Mouse (Mus musculus) lung, embryonic 14.5 days (tissue): ENCODE measurements around the gene Ppp1cb. TPM values are rescaled to one million over a fixed set of nuclear protein-coding genes. Genes with fewer than 3 reads are reported as not detected.
"Not testable (repeated sequence)": the region's sequence is repeated elsewhere in the genome, so short reads cannot be mapped to it uniquely, and the experiment has no call there.

Experiments
- ATAC-seq: fragments of 200-750 bp; cut with Nextera tagmentation; 2 replicates; pipeline ENCODE4 v1.8.0; 2017; ENCODE audit warnings: mild to moderate bottlenecking, moderate TSS enrichment, moderate library complexity; ENCODE audit not compliant: insufficient read depth
- DNase-seq: peaks from one replicate; pipeline ENCODE4 v3.0.0-alpha.2; 2015
- H3K27ac ChIP-seq: fragments of 300-500 bp; sonication (generic); 2 replicates; pipeline ENCODE4 v1.5.1; 2014; ENCODE audit warnings: low read depth, mild to moderate bottlenecking, moderate library complexity
- H3K27me3 ChIP-seq: fragments of 300-500 bp; sonication (generic); 2 replicates; pipeline ENCODE4 v1.6.1; 2014; ENCODE audit warnings: low read length, control low read depth; ENCODE audit not compliant: insufficient read depth
- H3K36me3 ChIP-seq: fragments of 300-500 bp; sonication (generic); 2 replicates; pipeline ENCODE4 v1.6.1; 2014; ENCODE audit warnings: control low read depth; ENCODE audit not compliant: insufficient read depth
- H3K4me1 ChIP-seq: fragments of 300-500 bp; sonication (generic); 2 replicates; pipeline ENCODE4 v1.6.1; 2014; ENCODE audit warnings: antibody characterized with exemption, control low read depth; ENCODE audit not compliant: insufficient read depth
- H3K4me2 ChIP-seq: fragments of 300-500 bp; sonication (generic); 2 replicates; pipeline ENCODE4 v1.6.1; 2014; ENCODE audit warnings: mild to moderate bottlenecking
- H3K4me3 ChIP-seq: fragments of 300-500 bp; sonication (generic); 2 replicates; pipeline ENCODE4 v1.5.1; 2014; ENCODE audit warnings: low read depth, low read length
- H3K9ac ChIP-seq: fragments of 300-500 bp; sonication (generic); 2 replicates; pipeline ENCODE4 v1.6.1; 2014
- H3K9me3 ChIP-seq: fragments of 300-500 bp; sonication (generic); 2 replicates; pipeline ENCODE4 v1.6.1; 2016; ENCODE audit warnings: low read depth, low read length, control low read depth
- CTCF ChIP-seq: IDR thresholded peaks from 2 replicates; pipeline ENCODE4 v1.5.1; 2016; ENCODE audit warnings: antibody characterized with exemption, low read depth
- WGBS: fragments of 180-500 bp; shearing (Covaris S2); extraction: QIAGEN DNeasy Blood & Tissue Kit; methylation state at CpG from one replicate; pipeline ENCODE4 v1.1.7; 2014; 5-methylcytosine and 5-hydroxymethylcytosine counted together
- polyA plus RNA-seq: library from polyadenylated mRNA; unstranded; fragments of >200 nt; fragmentation: Nextera tagmentation; extraction: Ambion mirVana; gene quantifications from 2 replicates; pipeline ENCODE4 v1.2.1, GENCODE M21; 2014

Ppp1cb gene
- polyA plus RNA-seq, 1 experiment from 2014 or later: 201 TPM

- TF ChIP-seq CTCF: no peak
- Histone ChIP-seq H3K4me2 (no peak overlapping the region), H3K9me3 (no peaks in the 10 kb centered on the region), H3K27ac (no peak overlapping the region), H3K27me3 (no peaks in the 10 kb centered on the region), H3K9ac (no peak overlapping the region), H3K36me3 (no peaks in the 10 kb centered on the region), H3K4me1 (no peaks in the 10 kb centered on the region), H3K4me3 (no peak overlapping the region)
- ATAC-seq (no peak), DNase-seq (no peak)
- 86% methylated on average over 1 of the region's 1 CpGs for WGBS
These were observed 28.2 kb upstream of the Ppp1cb start for GRCm38 (mm10) chr5:32430399-32430798.

GRCm38 (mm10) chr5:32434346-32434745 lies 24.3 kb upstream of the Ppp1cb start:
- H3K4me3 ChIP-seq, H3K4me1 ChIP-seq, H3K9me3 ChIP-seq, H3K4me2 ChIP-seq, H3K36me3 ChIP-seq, DNase-seq, H3K27ac ChIP-seq, H3K27me3 ChIP-seq, ATAC-seq, H3K9ac ChIP-seq: not testable (repeated sequence)
- WGBS: 85% methylated on average over 3 of the region's 3 CpGs

DNA sequence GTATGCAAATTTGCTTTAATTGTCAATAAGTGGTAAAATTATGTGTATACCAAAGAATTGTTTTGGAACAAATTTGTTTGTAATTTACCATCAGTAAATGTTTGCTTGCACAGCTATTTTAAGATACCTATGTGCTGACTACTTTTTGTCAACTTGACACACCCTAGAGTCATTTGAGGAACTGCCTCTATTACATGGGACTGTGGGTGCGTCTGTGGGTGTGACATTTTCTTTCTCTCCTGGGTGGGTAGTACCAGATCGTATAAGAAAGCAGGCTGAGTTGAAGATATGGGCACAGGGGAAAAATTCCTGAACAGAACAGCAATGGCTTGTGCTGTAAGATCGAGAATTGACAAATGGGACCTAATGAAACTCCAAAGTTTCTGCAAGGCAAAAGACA lies 23.0 kb upstream of the Ppp1cb start:
- H3K4me1 ChIP-seq: peaks cover 3% of the 10 kb centered on the region; the same call in 1 of the 2 replicates
- ATAC-seq (no peak), DNase-seq (no peak)
- no peak overlapping the region for H3K9ac ChIP-seq
- no peaks in the 10 kb centered on the region for H3K36me3 ChIP-seq
- 85% methylated on average over 3 of the region's 3 CpGs for WGBS
- TF ChIP-seq CTCF: no peak
- H3K27ac ChIP-seq: no peak overlapping the region
- H3K4me3 ChIP-seq: no peak overlapping the region
- no peaks in the 10 kb centered on the region for H3K27me3 ChIP-seq
- no peaks in the 10 kb centered on the region for H3K9me3 ChIP-seq
- no peak overlapping the region for H3K4me2 ChIP-seq

GRCm38 (mm10) chr5:32437901-32438563 lies 20.6 kb upstream of the Ppp1cb start:
- no peak for TF ChIP-seq CTCF
- peak; percentile 32 for DNase-seq
- no peak overlapping the region for H3K9ac ChIP-seq
- H3K4me3 ChIP-seq: no peak overlapping the region
- no peaks in the 10 kb centered on the region for H3K27me3 ChIP-seq
- H3K4me2 ChIP-seq: no peak overlapping the region
- H3K4me1 ChIP-seq: peaks cover 3% of the 10 kb centered on the region; the same call in 1 of the 2 replicates
- H3K9me3 ChIP-seq: no peaks in the 10 kb centered on the region
- 35% methylated on average over 5 of the region's 5 CpGs for WGBS
- H3K27ac ChIP-seq: 0 out of 2 replicates have a peak overlapping the region, but pooled peaks have one; percentile 36
- no peaks in the 10 kb centered on the region for H3K36me3 ChIP-seq
- no peak for ATAC-seq

- Histone ChIP-seq H3K27ac (0 out of 2 replicates have a peak overlapping the region, but pooled peaks have one; percentile 36), H3K4me3 (no peak overlapping the region), H3K36me3 (no peaks in the 10 kb centered on the region), H3K9me3 (no peaks in the 10 kb centered on the region), H3K9ac (no peak overlapping the region), H3K27me3 (no peaks in the 10 kb centered on the region), H3K4me1 (peaks cover 3% of the 10 kb centered on the region; the same call in 1 of the 2 replicates), H3K4me2 (no peak overlapping the region)
- no peak for TF ChIP-seq CTCF
- ATAC-seq: no peak
- DNase-seq: no peak
- 63% methylated on average over 2 of the region's 2 CpGs for WGBS
These were observed 20.1 kb upstream of the Ppp1cb start for GRCm38 (mm10) chr5:32438564-32438922.

GRCm38 (mm10) chr5:32441336-32441735 lies 17.3 kb upstream of the Ppp1cb start:
- Histone ChIP-seq H3K36me3 (no peaks in the 10 kb centered on the region), H3K4me1 (peaks cover 3% of the 10 kb centered on the region; the same call in 1 of the 2 replicates), H3K9ac (no peak overlapping the region), H3K4me3 (no peak overlapping the region), H3K27ac (no peak overlapping the region), H3K9me3 (no peaks in the 10 kb centered on the region), H3K27me3 (no peaks in the 10 kb centered on the region), H3K4me2 (no peak overlapping the region)
- no peak for ATAC-seq
- TF ChIP-seq CTCF: no peak
- DNase-seq: no peak
- 49% methylated on average over 3 of the region's 3 CpGs for WGBS

GRCm38 (mm10) chr5:32441992-32442575 lies 16.6 kb upstream of the Ppp1cb start:
- no peak overlapping the region for H3K9ac ChIP-seq
- no peak overlapping the region for H3K4me3 ChIP-seq
- TF ChIP-seq CTCF: no peak
- H3K27me3 ChIP-seq: no peaks in the 10 kb centered on the region
- DNase-seq: peak; percentile 20
- WGBS: 72% methylated on average over 4 of the region's 4 CpGs
- no peak overlapping the region for H3K4me2 ChIP-seq
- no peaks in the 10 kb centered on the region for H3K9me3 ChIP-seq
- H3K36me3 ChIP-seq: no peaks in the 10 kb centered on the region
- ATAC-seq: no peak
- peaks cover 3% of the 10 kb centered on the region; the same call in 1 of the 2 replicates for H3K4me1 ChIP-seq
- H3K27ac ChIP-seq: no peak overlapping the region
